Mouse (Mus musculus) telencephalon, adult 2 months (tissue): Measurements from ENCODE around the gene Ermard.

Source experiments
- DNase-seq: peaks from one replicate; pipeline ENCODE4 v3.0.0-alpha.2; 2011; ENCODE audit warnings: low read depth, low spot score

The Ermard gene

DNA sequence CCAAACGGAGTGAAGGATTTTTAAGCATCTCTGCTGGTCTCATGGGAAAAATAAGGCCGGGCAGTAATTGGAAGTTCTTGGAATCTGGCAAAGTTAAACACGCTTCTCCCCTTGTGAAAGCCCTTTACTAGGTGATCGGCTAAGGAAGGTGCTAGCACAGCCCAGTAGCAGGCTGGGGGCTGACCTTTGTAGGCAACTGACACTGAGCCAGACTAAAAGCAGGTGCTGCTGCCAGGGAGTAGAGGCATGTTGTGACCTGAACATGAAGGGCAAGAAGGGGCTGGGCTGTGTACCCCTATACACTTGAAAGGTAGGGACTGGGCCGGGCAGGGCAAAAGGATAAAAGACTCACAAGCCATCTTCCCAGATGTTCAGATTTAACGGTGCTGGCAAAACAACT is 19.3 kb downstream of the Ermard start:
- no peak for DNase-seq

DNA sequence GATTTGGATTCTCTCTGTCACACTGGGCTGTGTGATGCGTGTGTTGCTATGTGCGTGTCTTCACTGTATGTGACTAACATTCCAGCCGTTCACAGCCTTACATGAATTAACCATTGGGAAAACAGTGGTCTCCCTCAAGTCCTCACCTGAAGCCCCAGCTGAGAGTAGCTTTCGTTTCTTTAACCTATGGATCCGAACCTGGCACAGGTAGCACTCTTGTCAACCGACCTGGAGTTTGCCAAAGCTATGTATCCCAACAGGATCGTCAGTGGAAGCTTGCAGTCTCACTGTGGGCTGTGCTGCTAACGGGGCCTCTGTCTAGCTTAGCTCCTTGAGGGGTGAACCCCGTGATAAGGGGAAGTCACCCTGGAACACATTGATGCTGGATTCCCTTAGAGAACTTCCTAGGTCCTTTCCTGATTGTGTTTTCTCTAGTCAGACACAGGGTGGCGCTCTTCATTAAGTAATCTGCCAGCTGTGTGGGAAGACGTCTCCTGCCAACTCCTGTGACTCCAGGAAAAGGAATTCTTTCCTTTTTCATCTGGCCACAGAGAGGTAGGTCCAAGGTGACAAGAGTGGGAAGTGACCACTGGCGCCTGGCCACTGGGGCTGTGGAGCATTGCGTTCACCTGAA is 24.5 kb downstream of the Ermard start:
- DNase-seq, result peak; percentile 66

DNA sequence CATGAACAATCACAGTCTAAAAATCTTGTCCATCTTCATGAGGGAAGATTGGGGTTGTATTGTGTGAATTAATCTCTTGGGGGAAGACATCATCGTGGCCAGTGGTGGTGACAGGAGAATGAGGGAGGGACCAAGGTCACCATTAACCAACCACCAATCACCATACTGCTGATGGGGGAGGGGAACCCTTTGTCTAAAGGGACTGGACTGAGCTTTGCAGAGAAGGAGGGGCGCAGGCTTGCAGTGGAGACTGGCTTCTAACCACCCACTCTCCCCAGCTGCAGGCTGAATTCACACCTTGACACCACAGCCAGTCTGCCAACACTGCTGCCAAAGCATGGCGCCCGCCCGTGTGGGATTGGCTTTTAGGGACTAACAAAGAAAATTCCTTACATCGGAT is 25.1 kb downstream of the Ermard start:
- no peak for DNase-seq

DNA sequence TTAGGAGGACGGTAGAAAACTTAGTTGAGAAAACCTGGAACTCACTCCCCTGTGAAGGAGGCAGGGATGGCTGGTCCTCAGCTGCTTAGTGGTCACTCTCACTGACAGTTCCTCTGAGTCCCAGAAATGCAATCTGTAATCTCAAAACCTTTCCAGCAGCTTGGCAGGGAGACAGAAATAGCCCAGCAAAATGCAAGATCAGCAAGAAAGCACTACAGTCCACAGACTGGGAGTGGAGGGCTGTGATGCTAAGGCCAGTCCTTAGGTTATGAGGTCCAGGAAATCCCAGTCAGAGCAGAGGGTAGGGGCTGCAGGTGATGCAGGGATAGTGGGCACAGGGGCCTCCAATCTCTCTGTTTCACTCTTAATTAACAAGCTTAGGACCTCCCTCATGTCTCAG is 25.9 kb downstream of the Ermard start:
- DNase-seq, result no peak

DNA sequence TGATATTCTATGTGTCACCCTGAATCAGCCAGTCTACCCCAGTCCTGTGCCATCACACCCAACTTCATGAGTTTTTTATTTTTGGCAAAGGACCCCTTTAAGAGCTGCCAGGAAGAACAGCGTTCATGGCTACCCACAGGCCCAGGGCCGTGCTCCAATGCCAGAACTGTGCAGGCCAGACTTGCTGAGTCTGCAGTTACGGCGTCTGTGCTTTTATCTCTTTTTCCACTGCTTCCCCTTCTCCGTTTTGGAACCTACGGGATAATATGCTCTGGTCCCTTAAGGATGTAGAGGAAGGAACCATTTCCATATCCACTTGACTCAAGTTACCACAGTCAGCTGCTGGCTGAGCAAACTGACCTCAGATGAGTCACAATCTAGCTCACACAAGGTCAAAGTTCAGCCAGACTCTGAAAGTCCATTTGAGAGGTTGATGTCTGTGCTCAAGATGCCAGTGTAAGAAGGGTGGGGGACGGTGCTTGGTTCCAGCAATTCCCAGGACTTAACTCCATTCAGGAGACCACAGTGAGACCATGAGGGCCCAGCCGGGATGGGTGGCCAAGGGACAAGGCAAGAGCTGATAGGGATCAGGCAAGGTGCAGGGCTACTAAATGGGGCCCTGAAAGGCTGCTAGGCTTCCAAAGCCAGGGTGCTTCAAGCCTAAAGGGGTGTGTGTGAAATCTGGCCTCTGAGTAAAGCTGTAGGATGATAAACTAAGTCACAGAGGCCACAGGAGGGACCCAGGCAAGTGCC is 27.2 kb downstream of the Ermard start:
- DNase-seq, result no peak

DNA sequence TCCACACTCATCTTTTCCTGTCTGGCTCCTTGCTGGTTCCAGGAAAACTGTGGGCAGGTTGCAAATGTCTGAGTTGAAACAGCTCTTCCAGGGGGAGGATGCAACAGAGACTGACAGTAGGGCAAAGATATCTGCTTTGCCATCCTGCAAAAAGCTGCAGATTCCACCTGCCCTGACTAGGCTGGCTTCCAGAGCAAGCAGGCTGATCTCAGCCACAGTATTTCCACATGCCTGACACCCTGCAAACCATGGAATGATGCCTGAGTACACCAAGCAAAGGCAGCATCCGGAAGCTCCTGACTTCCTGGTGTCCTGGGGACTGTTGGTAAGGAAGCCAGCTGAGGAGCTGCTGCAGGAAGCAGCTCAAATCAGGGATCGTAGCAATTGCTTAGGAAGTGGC is 28.1 kb downstream of the Ermard start:
- peak; percentile 31 for DNase-seq

DNA sequence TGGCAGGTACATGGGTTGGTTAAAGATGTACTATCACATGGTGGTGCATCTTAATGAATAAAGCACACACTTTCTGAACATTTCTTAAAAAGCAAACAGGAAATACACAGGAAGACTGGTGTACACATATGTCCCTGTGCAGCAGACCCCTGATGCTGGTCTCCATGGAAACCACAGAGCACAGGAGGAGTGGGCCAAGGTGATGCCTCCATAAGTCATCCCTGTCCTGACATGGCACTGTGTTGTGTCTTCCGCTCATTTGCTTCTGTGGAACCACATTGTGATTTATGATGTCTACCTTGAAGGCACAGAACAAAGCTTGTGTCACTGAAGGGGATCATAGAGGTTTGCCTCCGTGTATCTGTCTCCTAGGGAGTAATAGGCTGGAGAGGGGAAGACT is 31.2 kb downstream of the Ermard start:
- no peak for DNase-seq

DNA sequence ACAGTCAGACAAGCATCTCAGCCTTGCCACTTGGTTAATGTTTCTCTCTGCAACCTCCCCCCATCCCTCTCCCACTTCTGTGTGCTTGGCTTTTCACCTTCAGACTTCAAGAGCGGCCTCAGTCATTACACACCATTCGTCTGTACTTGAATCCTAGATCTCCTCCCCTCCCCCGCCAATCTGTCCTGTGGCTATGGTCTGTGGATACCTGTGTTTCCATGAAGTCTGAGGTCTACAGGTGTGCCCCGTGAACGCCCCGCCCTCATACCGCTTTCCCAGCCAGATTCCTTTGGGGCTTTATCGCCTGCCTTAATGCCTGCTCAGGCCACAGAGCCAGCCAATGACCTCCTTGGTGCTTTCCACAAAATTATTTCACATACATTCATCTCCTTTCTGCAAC is 34.0 kb downstream of the Ermard start:
- DNase-seq, result no peak

DNA sequence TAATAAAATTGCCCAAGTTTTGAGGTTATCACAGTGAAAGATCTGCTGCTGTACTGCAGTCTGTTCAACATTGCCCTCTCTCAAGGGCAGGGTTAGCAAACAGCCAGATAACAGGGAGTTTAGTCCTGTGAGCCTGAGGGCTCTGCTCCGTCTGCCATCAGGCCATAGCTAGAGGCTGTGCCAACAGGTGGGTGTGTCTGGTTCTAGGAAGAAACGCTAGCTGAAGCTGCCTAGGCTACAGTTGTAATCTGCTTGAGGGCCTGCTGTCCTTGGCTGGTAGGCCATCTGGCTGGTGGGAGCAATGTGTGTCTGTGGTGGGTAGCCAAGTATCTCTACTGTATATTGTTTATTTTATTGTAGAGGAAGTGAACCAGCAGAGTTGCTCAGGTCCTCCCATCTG is 36.5 kb downstream of the Ermard start:
- no peak for DNase-seq

DNA sequence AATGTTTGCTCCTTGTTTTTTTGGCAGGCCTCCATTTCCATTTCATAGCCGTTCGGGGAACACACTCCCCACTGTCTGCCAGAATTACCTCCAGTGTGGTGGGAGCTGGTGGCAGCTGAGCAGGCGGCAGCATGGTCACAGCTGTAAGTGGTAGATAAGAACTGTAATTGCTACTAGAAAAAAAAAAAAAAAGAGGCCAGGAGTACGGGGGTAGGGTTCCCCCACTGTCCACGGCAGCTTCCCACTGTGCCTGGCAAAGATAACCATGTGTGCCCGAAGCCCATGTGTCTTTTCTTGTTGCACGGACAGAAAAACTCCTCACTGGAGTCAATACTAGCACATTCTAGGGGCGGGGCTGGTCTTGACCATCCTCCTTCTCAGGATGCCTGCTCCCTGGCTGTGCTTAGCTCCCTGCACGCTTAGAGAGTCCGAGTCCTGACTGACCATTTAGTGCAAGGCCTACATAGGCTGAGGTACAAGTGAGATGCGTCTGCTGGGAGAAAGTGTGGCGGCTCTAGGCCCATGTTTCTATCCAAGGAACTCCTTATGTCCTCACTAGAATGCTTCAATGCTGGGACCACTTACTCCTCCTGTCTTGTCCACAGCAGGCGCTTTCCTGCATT is 43.3 kb downstream of the Ermard start:
- no peak for DNase-seq

DNA sequence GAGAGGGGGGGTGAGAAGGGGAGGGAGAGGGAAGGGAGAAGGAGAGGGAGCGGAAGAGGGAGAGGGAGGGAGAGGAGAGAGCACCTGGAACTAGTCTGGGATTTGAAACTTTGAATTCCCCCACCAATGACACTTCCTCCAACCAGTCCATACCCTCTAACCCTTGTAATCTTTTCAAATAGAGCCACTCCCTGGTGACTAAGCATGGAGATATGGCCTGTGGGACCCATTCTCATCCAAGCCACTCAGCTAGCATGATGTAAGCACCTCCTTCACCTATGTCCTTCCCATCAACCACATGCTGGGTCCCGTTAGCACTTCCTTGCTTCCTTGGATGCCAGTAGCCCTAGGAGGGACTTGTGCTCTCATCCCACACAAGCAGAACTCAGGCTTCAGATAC is 44.0 kb downstream of the Ermard start:
- no peak for DNase-seq

DNA sequence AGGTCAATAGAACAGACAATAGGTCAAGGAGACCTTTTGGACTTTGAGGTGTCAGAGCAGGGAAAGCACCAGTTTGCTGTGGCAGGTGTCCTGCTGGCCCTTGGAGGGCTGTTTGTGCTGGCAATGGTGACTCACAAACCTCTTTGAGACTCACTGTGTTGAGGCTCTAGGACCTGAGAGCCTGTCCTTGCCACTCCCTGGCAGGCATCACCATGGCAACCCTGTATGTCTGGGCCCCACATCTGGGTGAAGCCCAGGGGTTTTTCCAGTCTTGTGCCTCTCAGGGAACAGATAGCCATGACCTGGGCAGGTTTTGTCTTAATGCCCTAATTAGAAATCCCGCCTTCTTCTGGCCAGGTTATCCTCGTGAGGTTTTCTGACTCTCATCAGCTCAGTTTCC is 47.2 kb downstream of the Ermard start:
- DNase-seq, result no peak

DNA sequence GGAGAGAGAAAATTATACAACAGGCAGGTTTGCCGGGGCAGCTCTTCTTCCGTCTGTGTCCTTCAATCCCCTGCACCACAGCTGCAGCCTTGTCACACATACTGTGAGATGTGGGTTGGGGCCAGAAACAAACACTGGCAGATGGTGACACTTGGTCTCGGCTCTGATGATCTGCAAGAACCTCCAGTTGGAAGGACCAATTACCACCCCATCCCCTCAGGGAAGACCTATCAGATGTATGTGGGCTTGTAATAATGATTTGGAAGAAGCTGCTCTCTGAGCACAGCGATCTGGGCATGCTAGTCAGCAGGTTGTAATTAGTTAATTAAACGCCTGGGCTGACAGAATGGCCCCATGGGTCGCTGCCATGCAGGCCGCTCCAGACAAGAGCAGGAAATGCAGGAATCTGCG is 47.6 kb downstream of the Ermard start:
- no peak for DNase-seq

DNA sequence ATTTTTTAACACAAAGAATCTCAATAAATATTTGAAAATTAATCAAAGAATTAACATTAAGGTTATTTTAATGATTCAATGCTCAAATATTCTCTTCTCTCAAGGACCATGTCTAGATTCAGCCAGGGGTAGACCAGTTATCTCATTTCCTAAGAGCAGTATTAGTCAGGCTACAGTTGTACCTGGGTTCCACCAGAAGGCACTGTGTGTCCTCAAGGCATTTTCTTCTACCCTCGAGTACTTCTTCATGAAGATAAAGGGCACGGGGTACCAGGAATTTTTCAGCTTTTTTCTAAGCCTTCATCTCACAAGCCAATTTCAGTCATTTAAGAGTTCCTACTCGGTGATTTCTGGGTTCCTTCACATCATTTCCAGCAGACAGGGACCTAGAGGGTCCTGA is 50.7 kb downstream of the Ermard start:
- DNase-seq, result no peak

DNA sequence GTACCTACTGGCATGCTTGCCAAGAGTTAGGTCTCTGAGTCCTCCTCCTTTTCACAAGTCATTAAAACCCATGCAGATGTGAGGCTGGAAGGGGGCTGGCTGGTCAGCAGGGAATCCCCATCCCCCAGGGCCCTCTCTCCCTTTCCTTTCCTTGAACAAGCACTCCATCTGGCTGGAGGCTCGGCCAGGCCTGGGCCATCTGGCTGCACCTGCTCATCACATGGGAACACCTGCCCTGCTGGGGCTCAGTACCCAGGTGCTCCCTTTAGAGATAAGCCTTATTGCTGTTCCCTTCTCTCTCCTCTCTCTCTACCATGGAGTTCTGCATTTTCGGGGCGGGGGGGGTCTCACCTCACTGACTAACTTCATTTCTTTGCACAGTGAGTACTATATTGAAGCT is 52.5 kb downstream of the Ermard start:
- no peak for DNase-seq

DNA sequence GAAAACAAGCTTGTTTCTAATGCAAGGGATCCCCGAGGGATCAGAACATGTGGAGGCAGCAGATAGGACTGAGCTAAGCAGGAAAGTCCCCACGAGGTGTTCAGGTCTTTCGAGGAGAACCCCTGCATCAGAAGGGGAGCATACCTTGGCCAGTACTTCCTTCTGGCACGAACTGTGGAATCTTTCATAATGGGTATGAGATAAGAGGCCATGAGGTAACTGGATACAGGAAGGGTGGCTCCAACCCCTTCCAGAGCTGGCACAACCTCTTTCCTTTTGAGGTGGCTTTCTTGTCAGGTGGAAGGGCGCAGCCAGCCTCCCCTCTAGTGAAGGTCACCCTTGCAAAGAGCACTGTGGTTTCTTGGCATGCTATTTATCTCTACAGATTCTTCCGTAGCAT is 55.8 kb downstream of the Ermard start:
- no peak for DNase-seq

DNA sequence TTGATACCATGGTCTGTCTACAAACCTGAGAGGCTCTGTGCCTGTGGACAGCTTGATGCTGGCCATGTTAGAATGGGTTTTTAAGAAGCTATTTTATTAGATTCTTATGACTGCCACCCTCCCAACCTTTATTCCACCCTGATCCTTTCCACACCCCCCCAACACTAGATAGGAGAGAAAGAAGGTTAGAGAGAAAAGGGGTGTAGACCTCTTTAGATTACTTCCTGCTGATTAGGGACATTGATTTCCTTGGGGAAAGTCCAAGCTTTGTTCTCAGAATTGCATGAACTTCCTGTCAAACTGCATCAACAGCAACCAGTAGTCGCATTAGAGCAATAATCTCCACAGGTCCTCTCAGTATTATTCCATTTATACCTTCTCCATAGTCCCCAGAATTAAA is 57.7 kb downstream of the Ermard start:
- no peak for DNase-seq

DNA sequence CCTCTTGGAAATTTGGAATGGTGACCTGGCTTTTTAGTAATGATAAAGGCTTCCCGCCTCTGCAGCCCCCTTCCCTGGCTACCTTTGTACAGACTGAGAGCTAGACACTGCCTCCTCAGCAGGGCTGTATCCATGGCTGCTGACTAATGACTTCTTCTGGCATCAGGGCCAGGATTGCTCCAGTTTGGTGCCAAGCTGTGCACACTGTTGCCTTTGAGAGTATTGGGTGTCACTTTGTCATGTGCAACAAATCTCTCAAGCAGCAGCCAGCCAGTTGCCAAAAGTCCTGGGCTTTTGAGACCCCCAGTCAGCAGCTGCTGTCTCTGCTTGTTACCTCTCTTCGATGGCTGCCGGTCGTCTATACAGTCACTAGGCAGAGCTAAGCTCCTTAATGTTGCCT is 60.3 kb downstream of the Ermard start:
- no peak for DNase-seq

DNA sequence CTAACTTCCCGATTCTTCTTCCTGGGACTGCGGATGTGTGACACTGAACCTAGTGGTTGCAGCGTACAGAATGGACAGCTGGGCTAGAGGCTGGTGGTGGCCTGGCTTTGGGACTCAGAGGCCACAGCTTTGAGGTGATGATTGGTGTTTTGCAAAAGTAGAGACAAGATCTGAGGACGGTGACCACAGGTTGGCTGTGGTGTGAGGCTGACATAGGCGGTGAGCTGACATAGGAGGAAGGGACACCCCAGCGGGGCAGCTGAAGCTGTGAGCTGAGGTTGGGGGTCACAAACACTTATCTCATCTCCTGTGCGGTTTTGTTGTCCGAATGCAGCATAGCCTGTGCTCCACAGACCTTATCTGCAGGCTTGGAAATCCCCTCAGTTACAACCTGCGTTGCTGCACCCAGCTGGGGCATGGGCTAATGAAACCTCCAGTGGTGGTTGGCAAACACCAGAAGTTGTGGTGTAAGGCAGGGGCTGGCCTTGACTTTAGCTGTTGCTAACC is 66.2 kb downstream of the Ermard start:
- no peak for DNase-seq

DNA sequence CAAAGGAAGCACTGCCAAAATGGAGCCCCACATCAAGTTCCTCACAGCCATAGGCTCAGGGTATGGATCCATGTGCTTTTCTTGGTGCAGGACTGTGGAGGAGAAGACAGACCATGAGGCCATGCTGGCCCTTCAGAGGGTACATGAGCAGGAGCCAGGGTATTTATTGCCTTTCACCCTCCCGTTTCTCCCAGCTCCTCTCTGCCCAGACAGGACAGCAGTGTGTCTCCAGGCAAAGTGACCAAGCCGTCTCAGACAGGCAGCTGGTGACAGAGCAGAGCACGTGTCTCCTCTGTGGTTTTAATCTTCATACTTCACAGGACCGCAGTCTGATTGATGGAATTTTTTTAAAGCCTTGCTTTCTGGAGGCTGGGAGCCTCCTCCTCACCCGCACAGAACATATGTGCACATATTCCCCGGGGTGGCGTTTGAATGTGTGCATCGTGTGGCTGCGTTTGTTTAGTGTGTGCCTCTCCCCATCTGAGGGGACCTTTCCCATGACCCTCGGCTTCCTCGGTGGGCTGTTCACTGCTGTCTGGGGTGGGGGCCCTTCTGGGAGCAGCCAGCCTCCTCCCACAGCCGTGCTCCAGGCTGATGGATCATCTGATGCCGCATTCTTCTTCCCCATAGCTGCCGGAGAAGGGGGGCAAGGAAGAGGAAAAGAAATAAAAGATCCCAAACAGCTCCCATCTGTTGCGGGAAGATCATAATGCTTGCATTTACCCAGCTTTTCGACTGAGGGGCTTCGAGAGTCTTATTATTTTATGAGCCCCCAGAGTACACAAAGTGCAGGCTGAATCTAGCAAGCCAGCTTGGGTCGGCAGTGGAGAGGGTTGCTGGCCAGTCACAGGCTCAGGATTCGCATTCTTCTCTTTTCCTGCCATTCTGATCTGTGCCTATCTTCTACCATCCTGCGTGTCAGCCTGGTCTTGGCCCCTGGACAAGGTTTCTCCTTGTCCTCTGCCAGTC is 67.7 kb downstream of the Ermard start:
- DNase-seq, result peak; percentile 32

DNA sequence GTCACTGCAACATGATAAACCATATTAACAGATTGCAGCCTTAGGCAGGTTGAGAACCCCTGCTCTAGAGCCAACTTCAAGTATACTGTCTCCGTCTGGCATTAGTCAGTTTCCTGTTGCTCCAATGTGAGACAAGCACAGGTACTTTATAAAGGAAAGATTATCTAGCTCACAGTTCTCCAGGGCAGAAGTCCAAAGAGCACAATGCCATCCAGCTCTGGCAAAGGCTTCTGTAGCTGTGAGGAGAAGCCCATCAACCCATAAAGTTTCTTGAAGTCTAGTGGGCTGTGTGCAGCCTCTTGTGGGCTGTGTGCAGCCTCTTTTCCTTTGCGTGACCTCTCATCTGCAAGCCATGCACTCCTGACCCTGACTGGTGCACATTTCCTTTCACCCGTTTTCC is 74.5 kb downstream of the Ermard start:
- no peak for DNase-seq

DNA sequence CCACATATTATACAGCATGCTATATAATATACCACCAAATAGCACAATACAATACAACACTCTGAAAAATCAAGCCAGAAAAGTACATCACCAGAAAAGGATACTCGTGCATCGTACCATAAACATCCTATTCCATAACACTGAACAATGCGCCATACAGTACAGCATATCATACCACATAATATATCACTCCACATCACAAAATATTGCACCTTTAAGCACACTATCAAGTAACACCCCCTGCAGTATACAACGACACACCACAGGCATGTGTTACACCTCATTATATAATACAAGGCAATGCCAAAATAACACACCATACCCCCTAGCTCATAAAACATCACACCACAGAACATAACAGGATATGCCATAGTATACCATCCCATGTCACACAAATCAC is 79.1 kb downstream of the Ermard start:
- no peak for DNase-seq
